Mouse (Mus musculus) T-helper 17 cell (primary cell): ENCODE measurements around the gene Carns1.

Experiments used
- in situ Hi-C, 2 experiments: fragments of 300-600 bp; cut with MboI, MseI; formaldehyde crosslinking; loops; 1 replicate in 1 of 2; 2 replicates in 1 of 2; pipeline ENCODE4 v1.15.1; 2025; ENCODE audit warnings: high pct_unique_total_duplicates in 2 of 2

The Carns1 gene

GRCm38 (mm10) chr19:4175368-4175947, at the start of gene Carns1:
Carns1 (minus strand) TSS chr19:4175479.
- in situ Hi-C loops = no loop called here

- in situ Hi-C loops = no loop called here
Observed at GRCm38 (mm10) chr19:4222165-4222564, 46.9 kb upstream of the Carns1 start.

- in situ Hi-C loops = no loop called here
Observed at GRCm38 (mm10) chr19:4220957-4221743, 45.9 kb upstream of the Carns1 start.

- in situ Hi-C loops = no loop called here
Observed at GRCm38 (mm10) chr19:4220416-4220815, 45.1 kb upstream of the Carns1 start.

- in situ Hi-C loops = no loop called here
Observed at GRCm38 (mm10) chr19:4219943-4220342, 44.7 kb upstream of the Carns1 start.

- in situ Hi-C loops = no loop called here
Observed at GRCm38 (mm10) chr19:4218784-4219183, 43.5 kb upstream of the Carns1 start.

GRCm38 (mm10) chr19:4218293-4218692, 43.0 kb upstream of the Carns1 start:
- in situ Hi-C loops = no loop called here

GRCm38 (mm10) chr19:4217855-4218254, 42.6 kb upstream of the Carns1 start:
- in situ Hi-C loops = no loop called here

GRCm38 (mm10) chr19:4217140-4217539, 41.9 kb upstream of the Carns1 start:
- in situ Hi-C loops = no loop called here

- in situ Hi-C loops = no loop called here
Observed at GRCm38 (mm10) chr19:4216041-4216685, 40.9 kb upstream of the Carns1 start.

GRCm38 (mm10) chr19:4215451-4215840, 40.2 kb upstream of the Carns1 start:
- in situ Hi-C loops = no loop called here

GRCm38 (mm10) chr19:4214771-4215450, 39.6 kb upstream of the Carns1 start:
- in situ Hi-C loops = no loop called here

- in situ Hi-C loops = no loop called here
Observed at GRCm38 (mm10) chr19:4214071-4214770, 38.9 kb upstream of the Carns1 start, which contains the start of the genes Clcf1 and AC109138.7. Clcf1 (plus strand) TSS chr19:4214238. AC109138.7 (plus strand) TSS chr19:4214357.

- in situ Hi-C loops = no loop called here
Observed at GRCm38 (mm10) chr19:4213524-4213974, 38.3 kb upstream of the Carns1 start.

GRCm38 (mm10) chr19:4211891-4212588, 36.8 kb upstream of the Carns1 start:
- in situ Hi-C loops = no loop called here

GRCm38 (mm10) chr19:4208563-4208962, 33.3 kb upstream of the Carns1 start:
- in situ Hi-C loops = loop anchor here in 1 of 2 experiments (5.0 kb wide), 1 partner anchor 34 kb away; no protein-coding TSS in a partner anchor

- in situ Hi-C loops = loop anchor here in 1 of 2 experiments (5.0 kb wide), 1 partner anchor 35 kb away; no protein-coding TSS in a partner anchor
Observed at GRCm38 (mm10) chr19:4206971-4207370, 31.7 kb upstream of the Carns1 start.

GRCm38 (mm10) chr19:4204889-4205288, 29.6 kb upstream of the Carns1 start:
- in situ Hi-C loops = loop anchor here in 1 of 2 experiments (5.0 kb wide), 1 partner anchor 37 kb away; no protein-coding TSS in a partner anchor

GRCm38 (mm10) chr19:4203604-4204326, 28.5 kb upstream of the Carns1 start:
- in situ Hi-C loops = no loop called here

- in situ Hi-C loops = no loop called here
Observed at GRCm38 (mm10) chr19:4203148-4203547, 27.9 kb upstream of the Carns1 start.
